Mouse (Mus musculus) cerebellum, adult 8-10 months (tissue): ENCODE measurements at regions not wholly inside any gene's neighbourhood (a gene's known extent, or its start where the extent isn't known, plus 50 kb on each side); places are given as distances from the start of the nearest gene placed in this dataset.

ENCODE experiments used
- DNase-seq: peaks from one replicate; pipeline ENCODE4 v3.0.0; 2022

DNA sequence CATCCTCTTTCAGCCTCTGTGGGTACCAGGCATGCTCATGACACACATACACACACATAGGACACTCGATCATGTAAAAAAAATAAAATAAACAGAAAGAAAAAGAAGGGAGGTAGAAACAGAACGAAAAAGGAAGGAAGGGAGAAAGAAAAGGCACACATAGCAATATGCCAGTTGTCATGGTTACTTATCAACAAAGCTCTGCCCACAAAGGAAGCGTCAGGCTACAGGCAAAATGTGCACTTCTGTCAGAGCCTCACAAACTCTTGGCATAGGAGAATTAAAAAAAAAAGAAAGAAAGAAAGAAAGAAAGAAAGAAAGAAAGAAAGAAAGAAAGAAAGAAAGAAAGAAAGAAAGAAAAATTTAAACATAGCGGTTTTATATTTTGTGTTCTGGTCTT is 56.9 kb upstream of the Sox2 start:
- DNase-seq = no peak

DNA sequence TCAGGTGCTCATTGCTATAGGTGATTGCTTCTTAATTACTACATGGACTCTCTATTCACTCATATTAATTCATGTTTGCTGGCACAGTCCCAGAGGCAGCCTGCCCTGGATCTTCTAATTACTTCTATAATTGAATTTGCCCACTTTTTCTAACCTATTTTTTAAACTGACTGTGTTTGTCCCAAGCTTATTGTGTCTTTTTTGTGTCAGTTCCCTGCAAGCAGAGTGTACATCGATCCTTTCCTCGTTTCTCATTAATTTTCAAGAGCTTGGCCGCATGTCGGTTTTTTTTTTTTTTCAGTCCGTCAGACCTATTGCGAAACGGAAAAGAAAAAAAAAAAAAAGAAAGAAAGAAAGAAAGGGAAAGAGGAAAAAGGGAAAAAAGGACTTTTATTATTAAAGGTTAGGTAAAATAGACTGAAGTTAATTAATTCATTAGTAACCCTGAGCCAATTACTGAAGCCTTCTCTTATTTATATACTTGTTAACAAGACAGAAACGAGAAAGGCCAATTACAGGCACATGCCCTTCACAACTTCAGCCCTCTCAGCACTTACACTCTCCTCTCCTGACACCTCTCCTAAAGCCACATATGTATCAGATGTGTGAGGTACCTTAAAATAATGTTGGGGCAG is 72.2 kb upstream of the Sox2 start:
- DNase-seq = no peak

DNA sequence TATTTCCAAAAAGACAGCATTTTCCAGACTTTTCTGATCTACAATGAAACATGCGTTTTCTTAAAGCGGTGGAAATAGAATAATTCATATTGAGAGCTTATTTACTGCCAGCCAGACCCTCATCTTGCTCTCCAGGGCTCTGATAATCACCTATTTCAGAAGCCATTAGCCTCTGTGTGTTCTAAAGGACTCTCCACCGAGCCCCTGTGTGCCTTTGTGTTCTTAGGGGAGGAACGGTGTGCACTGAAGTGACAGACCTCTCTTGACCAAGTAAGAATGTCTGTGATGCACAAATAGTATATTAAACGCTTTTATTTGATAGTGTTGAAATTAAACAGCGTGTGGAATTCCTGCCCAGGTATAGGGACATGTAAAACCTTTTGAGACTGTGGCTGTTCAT is 73.1 kb upstream of the Sox2 start:
- DNase-seq = no peak

DNA sequence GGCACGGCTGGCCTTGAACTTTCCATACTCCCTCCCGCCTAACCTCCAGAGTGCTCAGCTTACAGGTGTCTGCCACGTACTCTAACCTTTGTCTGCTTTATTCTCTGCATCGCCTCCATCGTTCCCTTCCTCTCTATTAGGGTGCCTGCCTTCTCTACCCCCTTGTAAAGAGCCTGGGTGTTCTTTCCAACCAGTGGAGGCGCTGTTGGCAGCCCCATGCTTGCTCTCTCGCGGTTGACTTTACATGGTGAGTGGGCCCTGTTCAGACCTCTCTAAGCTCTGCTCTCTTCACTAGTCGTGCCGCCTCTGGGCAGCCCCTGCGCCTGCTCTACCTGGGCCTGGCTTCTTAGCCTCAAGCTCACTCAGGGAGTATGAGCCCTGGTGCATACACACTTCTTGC is 74.0 kb upstream of the Sox2 start:
- DNase-seq = no peak

GRCm38 (mm10) chr3:34574711-34575350 is 75.4 kb upstream of the Sox2 start:
- DNase-seq = no peak

DNA sequence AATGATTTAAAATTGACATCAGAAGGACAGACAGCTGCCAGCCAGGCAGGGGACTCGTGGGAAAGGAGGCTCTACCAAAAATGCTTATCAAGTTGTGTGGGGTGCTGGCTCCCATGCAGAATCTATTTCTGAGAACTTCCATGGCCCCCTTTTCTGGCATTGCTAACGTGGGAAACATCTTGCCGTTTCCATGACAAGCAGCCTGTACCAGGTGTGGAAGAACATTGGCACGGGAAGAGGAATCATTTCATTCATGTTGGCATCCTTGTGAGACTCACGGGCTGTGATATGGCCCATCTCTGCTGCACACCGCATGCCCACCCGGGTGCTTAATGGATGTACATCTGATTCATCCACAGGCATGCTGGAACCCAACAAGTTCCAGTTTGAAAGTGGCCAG is 76.9 kb upstream of the Sox2 start:
- DNase-seq = no peak

- DNase-seq = peak; percentile 22
Observed at GRCm38 (mm10) chr3:34572081-34572480, 78.1 kb upstream of the Sox2 start.

- DNase-seq = no peak
Observed at GRCm38 (mm10) chr3:34571630-34572029, 78.6 kb upstream of the Sox2 start.

GRCm38 (mm10) chr3:34569998-34570397 is 80.2 kb upstream of the Sox2 start:
- no peak for DNase-seq

DNA sequence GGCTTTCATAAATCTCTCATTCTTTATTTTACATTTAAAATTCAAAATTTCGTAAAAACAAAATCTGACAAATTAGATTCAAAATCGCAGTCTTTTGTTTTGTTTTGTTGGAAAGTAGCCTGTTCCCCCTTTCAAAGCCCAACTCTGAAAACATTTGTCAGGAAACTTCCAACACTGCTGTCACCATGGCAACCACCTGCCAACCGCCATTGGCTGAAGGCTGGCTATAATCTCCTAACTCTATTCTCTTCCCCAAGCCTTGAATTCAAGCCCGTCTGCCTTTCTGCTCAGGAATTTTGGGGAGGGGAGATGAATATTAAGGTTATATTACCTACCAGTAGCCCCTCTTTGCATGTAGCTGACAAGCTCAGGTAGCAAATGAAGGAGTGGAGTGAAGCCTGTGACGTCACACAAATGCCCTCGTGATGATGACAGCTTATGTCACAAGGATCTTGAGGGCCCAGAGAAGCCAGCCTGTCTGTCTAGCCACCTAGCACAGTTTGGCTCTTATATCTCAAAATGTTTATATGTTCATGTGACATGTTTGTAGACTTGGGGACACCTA is 82.0 kb upstream of the Sox2 start:
- DNase-seq = no peak

- no peak for DNase-seq
Observed at GRCm38 (mm10) chr3:34565386-34565785, 84.8 kb upstream of the Sox2 start.

DNA sequence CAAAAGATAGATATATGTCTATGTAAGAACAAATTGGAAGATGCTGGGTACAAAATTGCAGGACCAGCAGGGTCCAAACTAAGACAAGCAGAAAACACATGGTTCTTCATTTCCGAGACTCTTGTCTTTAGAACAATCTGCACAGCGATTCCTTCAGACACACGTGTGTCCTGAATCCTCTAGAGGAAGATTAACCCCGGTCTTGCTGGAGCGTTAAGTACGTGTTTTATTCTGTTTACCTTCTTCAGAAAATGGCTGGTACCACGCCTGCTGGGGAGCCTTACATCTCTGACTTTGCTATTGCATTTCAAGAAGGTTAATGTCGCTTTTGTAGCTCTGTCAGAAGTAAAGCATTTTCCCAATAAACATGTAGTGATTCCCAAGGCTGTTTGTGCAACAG is 87.3 kb upstream of the Sox2 start:
- DNase-seq = no peak

DNA sequence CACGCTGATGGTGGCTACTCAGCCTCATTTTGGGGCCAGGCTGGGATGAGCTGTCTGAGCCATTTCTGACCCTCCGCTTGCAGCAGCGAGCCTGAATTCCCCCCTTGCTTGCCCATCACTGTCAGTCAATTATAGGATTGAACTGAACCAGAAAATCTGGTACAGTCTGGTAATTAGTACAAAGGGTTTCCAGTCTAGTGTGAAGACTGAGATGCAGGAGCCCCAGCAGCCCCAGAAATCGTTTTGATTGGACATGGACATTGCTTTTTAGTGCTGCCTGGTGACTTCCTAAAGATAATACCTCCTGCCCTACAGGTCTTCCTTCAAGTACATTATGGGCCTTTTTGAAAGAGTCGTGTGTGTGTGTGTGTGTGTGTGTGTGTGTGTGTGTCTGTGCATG is 88.5 kb upstream of the Sox2 start:
- DNase-seq = no peak

DNA sequence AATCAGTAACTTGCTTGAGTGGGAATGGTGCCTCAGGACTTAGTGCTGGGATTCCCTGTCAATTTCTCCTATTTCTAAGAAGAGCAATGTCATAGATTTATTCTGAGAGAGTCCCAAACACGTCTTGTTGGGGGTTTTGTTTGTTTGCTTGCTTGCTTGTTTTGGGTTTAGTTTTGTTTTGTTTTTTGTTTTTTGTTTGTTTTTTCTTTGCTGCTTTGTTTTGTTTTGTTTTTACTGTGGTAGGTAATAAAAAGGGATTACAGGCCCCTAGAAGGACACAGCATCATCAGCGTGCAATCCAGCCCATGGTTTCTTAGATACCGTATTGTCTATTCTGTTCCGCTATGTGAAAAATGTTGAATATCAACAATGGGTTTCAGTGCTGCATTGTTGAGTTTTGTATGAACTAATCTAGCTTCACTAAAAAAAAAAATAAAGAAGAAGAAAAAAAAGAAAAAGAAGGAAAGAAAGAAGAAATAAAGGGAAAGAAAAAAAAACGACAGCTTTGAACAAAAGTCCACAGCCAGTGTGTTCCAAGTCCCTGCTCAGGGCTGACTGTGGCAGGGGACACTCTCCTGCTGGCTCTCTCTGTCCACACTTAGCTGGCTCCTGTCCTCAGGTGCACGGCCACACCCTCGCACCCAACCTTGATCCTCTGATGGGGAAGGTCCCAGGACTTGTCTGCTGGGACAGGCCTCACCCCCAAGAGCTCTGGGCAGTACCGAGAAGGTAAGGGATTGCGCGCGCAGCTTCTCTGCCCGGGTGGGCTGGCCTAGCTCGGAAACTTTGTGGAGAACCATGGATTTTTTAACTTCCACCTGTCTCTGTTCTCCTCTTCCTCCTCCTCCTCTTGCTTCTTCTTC is 90.1 kb upstream of the Sox2 start:
- no peak for DNase-seq

DNA sequence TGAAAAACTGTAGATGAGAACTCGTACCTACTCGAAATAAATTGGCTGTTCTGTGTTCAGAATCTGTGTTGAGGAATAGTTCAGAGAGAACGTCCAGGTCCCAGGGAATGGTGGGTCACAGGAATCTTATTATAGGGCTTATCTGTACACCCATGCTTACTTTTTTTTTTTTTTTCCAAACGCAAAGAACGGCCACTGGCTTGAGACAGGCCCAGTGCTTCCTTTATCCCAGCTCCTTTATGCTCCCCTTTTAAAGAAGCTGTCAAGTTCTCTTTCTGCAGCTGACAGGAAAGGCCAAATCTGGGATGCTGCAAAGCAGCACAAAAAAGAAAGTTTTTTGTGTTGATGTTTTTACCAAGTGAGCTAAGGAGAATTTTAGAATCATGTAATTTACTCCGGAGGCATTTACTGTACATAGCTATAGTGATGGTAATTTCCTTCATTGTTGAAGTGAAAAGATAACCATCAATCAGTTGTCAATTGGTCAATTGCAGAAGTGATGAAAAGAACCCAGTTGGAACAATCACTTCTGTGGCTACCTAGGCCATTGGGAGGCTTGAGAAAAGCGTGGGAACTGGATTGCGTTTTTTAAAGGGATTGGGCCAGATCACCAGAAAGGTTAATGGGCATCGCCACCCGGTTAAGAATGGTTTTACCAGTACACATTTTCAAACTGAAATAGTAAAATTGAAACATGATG is 91.2 kb upstream of the Sox2 start:
- DNase-seq = no peak

GRCm38 (mm10) chr3:34552542-34553208 is 97.5 kb upstream of the Sox2 start:
- no peak for DNase-seq

- no peak for DNase-seq
Observed at GRCm38 (mm10) chr3:34551069-34551468, 99.1 kb upstream of the Sox2 start.

- no peak for DNase-seq
Observed at GRCm38 (mm10) chr3:34550189-34550588, 100.0 kb upstream of the Sox2 start.

- no peak for DNase-seq
Observed at GRCm38 (mm10) chr3:34532451-34532850, 117.8 kb upstream of the Sox2 start.

DNA sequence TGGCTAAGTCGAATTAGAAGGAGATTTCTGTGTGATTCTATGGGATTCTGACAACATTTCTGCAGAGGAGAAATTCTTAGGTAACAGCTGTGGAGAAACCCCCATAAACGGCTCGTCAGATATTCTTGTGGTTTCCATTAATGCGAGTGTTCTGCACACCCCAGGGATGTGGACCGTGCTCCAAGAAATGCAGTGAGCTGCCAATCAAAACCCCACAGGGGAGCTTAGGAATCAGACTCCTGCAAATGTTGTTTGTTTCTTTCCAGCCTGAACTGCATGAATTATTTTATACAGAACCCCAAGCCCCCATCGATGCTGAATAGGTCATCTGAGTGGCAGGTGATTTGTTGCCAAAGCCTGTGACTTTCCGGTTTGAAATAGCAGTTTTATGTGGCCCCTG is 118.4 kb upstream of the Sox2 start:
- DNase-seq = no peak

DNA sequence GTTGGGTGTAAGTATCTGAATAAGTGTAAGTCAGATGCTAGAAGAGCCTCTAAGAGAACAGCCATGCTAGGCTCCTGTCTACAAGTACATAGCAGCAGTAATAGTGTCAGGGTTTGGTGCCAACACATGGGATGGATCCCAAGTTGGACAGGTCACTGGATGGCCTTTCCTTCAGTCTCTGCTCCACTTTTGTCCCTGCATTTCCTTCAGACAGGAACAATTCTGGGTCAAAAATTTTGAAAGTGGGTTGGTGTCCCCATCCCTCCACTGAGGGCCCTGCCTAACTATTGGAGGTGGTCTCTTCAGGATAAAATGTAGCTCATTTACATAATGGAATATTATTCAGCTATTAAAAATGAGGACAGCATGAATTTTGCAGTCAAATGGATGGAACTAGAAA is 122.7 kb upstream of the Sox2 start:
- DNase-seq = no peak

GRCm38 (mm10) chr3:34525730-34526129 is 124.5 kb upstream of the Sox2 start:
- DNase-seq = no peak
